In genomic region chr4:88094768-88095420, GRCm38 (mm10) we compare ENCODE assay signal across 8 mouse cellular contexts. TPM values are rescaled to one million over a fixed set of nuclear protein-coding genes. Genes with fewer than 3 reads are reported as not detected.
A peak's percentile ranks its signal among the peaks of the same experiment; 100 is the strongest.
DNase-seq lines count a peak whose midpoint lies in the region; ATAC-seq and TF ChIP-seq lines count a peak whose summit lies in the region.

No protein-coding gene starts in this region.

- no peaks in the 10 kb centered on the region for H3K36me3 ChIP-seq in hindbrain, embryonic 14.5 days (replicated peaks; ENCODE audit: control insufficient read depth, insufficient read depth)
- no peaks in the 10 kb centered on the region for H3K36me3 ChIP-seq in midbrain, embryonic 12.5 days

- H3K27ac ChIP-seq in cerebellum, adult 2 months (ENCODE audit: insufficient read depth, low read length) = peak overlapping the region; percentile 67
- H3K27ac ChIP-seq in hindbrain, embryonic 14.5 days = peak overlapping the region; percentile 43
- peak overlapping the region; percentile 55; the same call in 1 of the 2 replicates for H3K27ac ChIP-seq in midbrain, embryonic 12.5 days (replicated peaks)

- peak overlapping the region; percentile 77 for H3K9ac ChIP-seq in hindbrain, embryonic 14.5 days
- H3K9ac ChIP-seq in midbrain, embryonic 12.5 days (replicated peaks) = peak overlapping the region; percentile 67

- ATAC-seq in hindbrain, embryonic 14.5 days (ENCODE audit: low FRiP score) = no peak; the same call in 1 of the 2 replicates
- ATAC-seq in midbrain, embryonic 12.5 days (ENCODE audit: low FRiP score, low read depth) = no peak; the same call in 1 of the 2 replicates

- H3K9me3 ChIP-seq in hindbrain, embryonic 14.5 days (ENCODE audit: control insufficient read depth, low read length) = no peaks in the 10 kb centered on the region
- H3K9me3 ChIP-seq in midbrain, embryonic 12.5 days = no peaks in the 10 kb centered on the region

- H3K4me3 ChIP-seq in cerebellum, adult 2 months (replicated peaks; ENCODE audit: insufficient read depth, low read depth, low read length) = peak overlapping the region; percentile 68
- H3K4me3 ChIP-seq in hindbrain, embryonic 14.5 days (replicated peaks; ENCODE audit: low read length) = peak overlapping the region; percentile 82
- H3K4me3 ChIP-seq in midbrain, embryonic 12.5 days = peak overlapping the region; percentile 74

- peaks cover 5% of the 10 kb centered on the region for H3K4me1 ChIP-seq in cerebellum, adult 2 months (ENCODE audit: control insufficient read depth, insufficient read depth, low read length)
- peaks cover 7% of the 10 kb centered on the region for H3K4me1 ChIP-seq in hindbrain, embryonic 14.5 days (replicated peaks; ENCODE audit: control insufficient read depth, insufficient read depth, low read length)
- H3K4me1 ChIP-seq in midbrain, embryonic 12.5 days = 0 out of 2 replicates have a peak, but pooled peaks cover 8% of the 10 kb centered on the region

- TF ChIP-seq CTCF in cerebellum, adult 2 months (IDR thresholded peaks at IDR 0.05; ENCODE audit: borderline replicate concordance, insufficient read depth, low read depth, low read length) = no peak

- H3K4me2 ChIP-seq in hindbrain, embryonic 14.5 days (replicated peaks) = peak overlapping the region; percentile 99
- peak overlapping the region; percentile 98 for H3K4me2 ChIP-seq in midbrain, embryonic 12.5 days (replicated peaks)

- 1% methylated on average over 30 of the region's 30 CpGs for WGBS in cerebellum, adult 2 months
- WGBS in hindbrain, embryonic 14.5 days = under 1% methylated on average over 30 of the region's 30 CpGs
- WGBS in midbrain, embryonic 12.5 days = under 1% methylated on average over 30 of the region's 30 CpGs

- DNase-seq in cerebellum, adult 2 months = no peak
- DNase-seq in cerebellum, postnatal 36 days = no peak
- DNase-seq in right cerebral cortex, adult 18-20 months = peak; percentile 12
- no peak for DNase-seq in right cerebral cortex, postnatal 4 days
- peak; percentile 44 for DNase-seq in hindbrain, embryonic 14.5 days (ENCODE audit: low spot score)
- DNase-seq in adrenal gland, postnatal 4 days (ENCODE audit: low spot score in 2 of 2) = no peak
- DNase-seq in spleen, postnatal 4 days (ENCODE audit: low spot score in 2 of 2) = no peak

- H3K27me3 ChIP-seq in cerebellum, adult 2 months (ENCODE audit: control insufficient read depth, insufficient read depth, low read length) = no peaks in the 10 kb centered on the region
- no peaks in the 10 kb centered on the region for H3K27me3 ChIP-seq in hindbrain, embryonic 14.5 days (ENCODE audit: control insufficient read depth, insufficient read depth, low read length)
- no peaks in the 10 kb centered on the region for H3K27me3 ChIP-seq in midbrain, embryonic 12.5 days

- no peak for TF ChIP-seq POLR2A in cerebellum, adult 2 months (IDR thresholded peaks at IDR 0.05; ENCODE audit: borderline replicate concordance, insufficient read depth, low read length)

RNA-seq across cellular contexts. Expression of gene Focad, which starts 0.5 kb away (rescaled TPM):
- 26.9 and 29.6 TPM in 2 replicates for polyA plus RNA-seq in cerebellum, adult 2 months (2012; rRNA removed)
- 15.2 and 18.7 TPM in 2 replicates for polyA plus RNA-seq in hindbrain, embryonic 14.5 days (2014; fragmentation: Nextera tagmentation; extraction: Ambion mirVana)
- 15.6 and 18.7 TPM in 2 replicates for polyA plus RNA-seq in midbrain, embryonic 12.5 days (2016; fragmentation: Nextera tagmentation; extraction: Ambion mirVana)
- 10 to 100 TPM; 21.9 to 26.5 TPM for total RNA-seq in adrenal gland, postnatal 4 days (2021)

Comparison
In these comparisons a context has a peak if more than half of its experiments do, and no peak if none do; other contexts are left out.
1. DNase-seq: peak in right cerebral cortex, adult 18-20 months (single experiment) and hindbrain, embryonic 14.5 days (single experiment); none in cerebellum, adult 2 months (0 of 2), cerebellum, postnatal 36 days (0 of 2), right cerebral cortex, postnatal 4 days (single experiment), adrenal gland, postnatal 4 days (0 of 2) and spleen, postnatal 4 days (0 of 2).
2. Peak in every context shown above with its lines, with median percentiles within 50 percentile points of each other: H3K27ac ChIP-seq and H3K4me3 ChIP-seq.